In genomic region chr6:94592243-94592642, GRCm38 (mm10) we compare ENCODE assay signal across 7 mouse cellular contexts.
DNase-seq lines count a peak whose midpoint lies in the region; ATAC-seq lines count a peak whose summit lies in the region.

No protein-coding gene starts in this region.

- no peak for ATAC-seq in CD4-positive, CD25-positive, alpha-beta regulatory T cell, adult 4 months
- ATAC-seq in cerebellum, adult (ENCODE audit: insufficient number of reproducible peaks, low FRiP score, low TSS enrichment), result no peak

- DNase-seq in right cerebral cortex, postnatal 4 days, result peak; percentile 16
- DNase-seq in right cerebral cortex, postnatal 14 days, result no peak
- DNase-seq in gastrocnemius, postnatal 10 days, result peak; percentile 50
- peak; percentile 45 for DNase-seq in kidney, postnatal 14 days
- DNase-seq in thymus, postnatal 14 days, result no peak

Comparison
In these comparisons a context has a peak if more than half of its experiments do, and no peak if none do; other contexts are left out.
1. DNase-seq: peak in right cerebral cortex, postnatal 4 days (single experiment), gastrocnemius, postnatal 10 days (single experiment) and kidney, postnatal 14 days (single experiment); none in right cerebral cortex, postnatal 14 days (single experiment) and thymus, postnatal 14 days (single experiment).